Mouse (Mus musculus): Measurements from ENCODE around the gene Arhgdib.

The Arhgdib gene

DNA sequence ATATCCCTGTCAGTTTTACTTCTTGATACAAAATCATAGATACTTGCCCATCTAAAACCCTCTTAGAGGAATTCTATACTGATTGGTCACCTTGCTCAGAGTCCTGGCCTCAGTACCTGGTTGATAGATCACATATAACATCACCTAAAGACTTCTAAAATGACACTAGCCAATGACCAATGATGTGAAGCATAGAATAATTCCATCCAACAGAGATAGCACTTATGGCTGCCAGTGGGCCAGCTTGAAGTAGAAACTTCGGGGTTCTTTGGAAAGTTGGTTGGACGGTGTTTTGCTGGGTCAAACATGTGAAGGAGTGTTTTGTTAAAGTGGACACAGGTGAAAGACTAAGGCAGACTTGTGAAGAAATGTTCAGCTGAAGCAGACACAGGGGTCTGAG is 8.5 kb upstream of the Arhgdib start:
- DNase-seq (ENCODE audit: low read depth, low spot score), result no peak

DNA sequence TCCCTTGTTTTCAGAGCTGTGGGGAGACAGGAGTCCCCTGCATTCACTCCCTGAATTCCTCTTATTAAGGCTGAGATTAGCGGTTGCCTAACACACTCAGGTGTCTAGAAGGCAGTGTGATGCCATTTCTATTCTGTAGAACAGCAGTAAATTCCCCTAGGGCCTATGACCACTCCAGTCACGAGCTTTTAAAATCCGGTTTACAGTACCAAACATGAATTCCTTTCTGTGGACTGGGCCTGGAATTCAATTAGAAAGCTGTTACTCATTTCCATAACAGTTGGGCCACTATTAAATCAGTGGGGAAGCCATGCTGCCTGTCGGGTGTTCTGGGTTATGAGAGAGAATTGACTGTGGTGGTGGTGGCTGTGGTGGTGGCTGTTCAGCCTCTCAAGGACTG is 6.0 kb upstream of the Arhgdib start:
- no peak for DNase-seq (ENCODE audit: low read depth, low spot score)

DNA sequence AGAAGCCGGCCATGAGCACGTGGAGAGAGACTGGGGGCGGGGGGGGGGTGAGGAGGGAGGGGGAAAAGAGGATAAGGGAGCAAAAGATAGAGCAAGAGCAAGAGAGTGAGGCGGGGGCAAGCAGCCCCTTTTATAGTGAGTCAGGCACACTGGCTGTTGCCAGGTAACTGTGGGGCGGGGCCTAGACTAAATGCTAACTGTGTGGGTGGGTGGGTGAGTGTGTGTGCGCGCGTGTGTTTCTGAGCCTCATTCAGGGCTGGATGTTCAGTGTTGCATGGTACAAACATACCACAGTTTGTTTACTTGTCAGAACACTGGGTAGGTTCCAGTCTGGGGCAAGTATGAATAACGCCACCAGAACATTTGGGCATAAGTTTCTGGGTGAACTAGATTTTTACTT is 5.2 kb upstream of the Arhgdib start:
- DNase-seq (ENCODE audit: low read depth, low spot score), result no peak

DNA sequence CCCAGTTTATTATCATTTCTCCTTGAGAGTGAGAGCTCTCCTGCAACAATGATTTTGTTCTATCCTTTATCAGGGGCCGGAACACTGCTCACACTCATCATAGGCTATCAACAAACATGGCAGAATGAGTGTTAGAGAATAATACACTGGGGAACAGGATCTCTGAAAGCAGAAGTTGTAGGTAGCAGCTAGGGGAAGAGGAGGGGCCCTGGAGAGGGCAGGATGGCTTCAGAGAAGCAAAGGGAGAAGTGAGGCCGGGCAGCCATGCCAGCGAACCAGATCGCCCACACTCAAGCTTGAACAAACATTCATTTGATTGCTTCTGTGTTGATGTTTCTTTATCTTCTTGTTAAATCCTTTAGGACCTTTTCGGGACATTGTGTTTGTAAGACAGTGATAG is 4.5 kb upstream of the Arhgdib start:
- DNase-seq (ENCODE audit: low read depth, low spot score), result no peak

DNA sequence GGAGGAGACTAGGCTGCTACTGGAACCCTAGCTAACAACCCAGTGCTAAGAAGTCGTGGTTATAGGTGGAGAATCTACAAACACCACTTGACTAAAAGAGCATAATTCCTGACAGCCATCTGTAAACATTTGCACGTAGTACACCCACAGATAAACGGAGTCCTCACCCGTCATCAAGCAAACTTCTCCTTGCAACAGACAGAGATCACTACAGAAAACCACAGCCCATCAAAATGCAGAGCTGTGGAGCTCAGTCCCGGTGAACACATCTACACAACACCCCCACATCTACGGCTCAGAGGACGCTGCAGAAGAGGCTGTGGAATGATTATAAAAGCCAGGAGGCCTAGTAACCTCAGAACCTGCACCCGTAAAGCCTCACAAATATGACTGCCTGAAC is 2.8 kb upstream of the Arhgdib start:
- no peak for DNase-seq (ENCODE audit: low read depth, low spot score)

DNA sequence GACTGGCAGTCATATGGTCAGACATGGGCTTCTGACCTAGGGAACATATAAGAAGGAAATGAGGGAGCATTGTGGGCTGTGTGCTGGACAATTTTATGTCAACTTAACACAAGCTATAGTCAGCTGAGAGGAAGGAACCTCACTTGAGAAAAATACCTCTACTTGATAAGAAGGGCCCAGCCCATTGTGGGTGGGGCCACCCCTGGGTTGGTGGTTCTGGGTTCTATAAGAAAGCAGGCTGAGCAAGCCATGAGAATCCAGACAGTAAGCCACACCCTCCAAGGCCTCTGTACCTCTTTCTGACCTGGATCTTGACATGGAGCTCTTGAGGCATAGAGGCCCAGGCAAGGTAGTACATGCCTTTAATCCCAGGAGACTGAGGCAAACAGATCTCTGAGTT is 1.7 kb upstream of the Arhgdib start:
- DNase-seq (ENCODE audit: low read depth, low spot score), result no peak

DNA sequence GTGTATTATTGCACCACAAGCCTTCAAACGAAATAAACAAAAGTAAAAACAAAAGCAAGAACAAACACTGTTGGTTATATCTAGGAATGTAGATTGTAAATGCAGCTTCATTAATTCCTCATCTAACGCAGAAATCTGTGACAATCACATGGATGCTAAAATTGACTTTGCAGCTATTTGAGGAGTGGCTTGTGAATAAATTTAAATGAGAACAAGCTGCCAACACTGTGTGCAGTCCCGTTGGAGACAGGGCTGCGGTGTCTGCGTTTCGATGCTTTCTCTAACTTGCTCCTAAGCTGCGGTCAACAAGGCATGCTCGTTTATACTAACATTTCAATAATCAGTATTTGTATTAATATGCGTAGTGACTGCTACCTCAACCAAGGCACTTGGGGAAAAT is 581 bp upstream of the Arhgdib start:
- DNase-seq (ENCODE audit: low read depth, low spot score), result peak; percentile 37

DNA sequence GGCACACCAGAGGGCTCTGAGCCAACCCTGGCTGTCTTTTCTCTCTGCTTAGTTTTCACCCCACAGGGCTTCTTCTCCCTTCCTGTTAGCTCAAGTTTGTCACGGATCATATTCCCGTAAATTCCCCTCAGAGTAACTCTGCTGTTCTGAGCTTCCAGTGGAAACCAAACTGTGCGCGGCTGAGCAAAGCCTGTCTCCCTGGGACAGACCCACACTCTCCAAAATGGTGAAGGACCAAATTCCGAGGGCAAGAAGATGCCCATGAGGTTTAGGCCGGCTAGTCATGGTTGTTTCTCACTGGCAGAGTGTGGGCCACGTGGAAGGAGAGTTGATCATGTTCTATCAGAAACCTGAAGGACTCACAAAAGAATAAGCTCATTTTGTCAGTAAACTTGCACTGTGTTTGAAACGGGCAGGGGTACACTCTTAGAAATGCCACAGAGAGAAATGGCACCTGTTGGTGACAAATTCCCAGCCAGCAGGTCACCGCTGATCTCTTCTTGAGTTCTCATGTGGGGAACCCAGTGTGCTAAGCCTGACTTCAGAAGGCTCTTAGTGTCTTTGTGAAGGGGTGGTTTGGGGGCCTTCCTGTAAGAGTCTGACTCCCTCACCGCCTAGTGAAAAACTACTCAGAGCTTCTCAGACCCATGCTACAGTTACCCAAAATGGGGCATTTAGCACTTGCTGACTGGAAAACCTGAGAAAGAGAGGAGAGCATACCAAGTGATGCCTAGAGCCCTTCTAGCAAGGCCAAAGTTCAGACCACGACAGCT is 1.3 kb downstream of the Arhgdib start:
- no peak for DNase-seq (ENCODE audit: low read depth, low spot score)

DNA sequence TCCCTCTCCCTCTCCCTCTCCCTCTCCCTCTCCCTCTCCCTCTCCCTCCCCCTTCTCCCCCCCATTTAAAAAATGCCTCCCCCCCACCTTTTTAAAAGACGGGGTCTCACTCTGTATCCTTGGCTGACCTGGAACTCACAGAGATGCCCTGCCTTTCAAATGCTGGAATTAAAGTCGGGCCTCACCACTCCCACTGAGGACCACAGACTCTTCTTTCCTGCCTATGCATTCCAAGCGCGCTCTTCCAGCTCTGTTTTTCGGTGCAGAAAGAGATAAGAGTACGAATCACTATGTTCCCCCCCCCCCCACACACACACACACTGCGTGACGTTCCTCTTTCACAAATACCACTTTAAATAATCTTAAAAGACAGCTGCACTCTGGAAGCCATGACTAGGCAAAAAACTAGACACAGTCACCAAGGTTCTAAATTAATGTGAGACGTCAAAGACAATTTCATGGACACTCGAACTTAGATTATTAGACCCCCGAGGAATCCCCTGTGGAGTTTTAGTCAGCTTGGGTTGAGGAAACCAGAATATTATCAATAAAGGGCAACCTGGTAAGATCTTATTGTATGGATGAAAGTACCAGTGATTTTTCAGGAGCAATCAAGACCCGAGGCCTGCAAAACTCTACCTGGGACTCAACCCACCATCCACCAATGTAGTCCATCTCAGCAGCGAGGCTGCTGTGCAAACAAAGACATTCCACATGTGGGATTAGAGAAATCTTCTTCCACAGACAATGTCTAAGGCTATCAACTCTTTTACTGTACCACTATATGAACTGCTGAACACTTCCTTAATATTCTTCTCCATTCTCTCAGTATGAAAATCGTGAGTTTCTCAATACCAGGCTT is 2.1 kb downstream of the Arhgdib start:
- DNase-seq (ENCODE audit: low read depth, low spot score), result no peak

DNA sequence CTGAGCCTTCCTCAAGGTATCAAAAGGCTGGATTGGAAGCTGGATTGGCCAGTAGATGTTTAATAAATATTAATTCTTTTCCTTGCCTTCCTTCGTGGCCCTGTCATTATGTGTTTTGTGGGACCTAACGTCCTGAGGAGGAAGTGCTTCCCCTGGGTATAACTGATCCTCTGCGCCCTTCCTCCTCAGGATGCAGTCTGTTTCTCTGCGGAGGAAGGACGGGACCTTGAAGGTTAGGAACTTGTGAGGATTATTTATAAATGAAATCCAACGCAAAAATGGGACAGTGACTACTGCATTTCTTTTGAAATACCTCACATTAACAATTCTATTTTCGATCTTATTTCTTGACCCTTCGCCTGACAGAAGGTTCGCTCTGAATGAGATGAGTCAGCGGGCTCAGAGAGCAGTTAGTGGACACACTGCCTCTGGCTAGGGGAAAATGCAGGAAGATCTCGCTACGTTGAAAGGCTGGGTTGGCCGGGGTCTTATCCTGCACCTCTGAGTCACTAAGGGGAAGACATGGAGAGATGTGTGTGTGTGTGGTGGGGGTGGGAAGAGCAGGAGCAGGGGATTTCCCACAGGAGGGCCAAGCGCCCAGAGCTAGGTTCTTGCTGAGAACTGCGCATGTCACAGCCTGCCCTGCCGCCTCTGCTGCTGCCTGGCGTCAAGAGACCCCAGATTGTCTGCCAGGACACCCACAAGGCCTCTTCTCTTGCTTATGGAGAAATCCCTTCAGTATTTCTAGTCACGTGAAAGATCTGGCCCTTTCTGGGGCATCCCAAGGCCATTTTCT is 3.2 kb downstream of the Arhgdib start:
- DNase-seq (ENCODE audit: low read depth, low spot score), result no peak

DNA sequence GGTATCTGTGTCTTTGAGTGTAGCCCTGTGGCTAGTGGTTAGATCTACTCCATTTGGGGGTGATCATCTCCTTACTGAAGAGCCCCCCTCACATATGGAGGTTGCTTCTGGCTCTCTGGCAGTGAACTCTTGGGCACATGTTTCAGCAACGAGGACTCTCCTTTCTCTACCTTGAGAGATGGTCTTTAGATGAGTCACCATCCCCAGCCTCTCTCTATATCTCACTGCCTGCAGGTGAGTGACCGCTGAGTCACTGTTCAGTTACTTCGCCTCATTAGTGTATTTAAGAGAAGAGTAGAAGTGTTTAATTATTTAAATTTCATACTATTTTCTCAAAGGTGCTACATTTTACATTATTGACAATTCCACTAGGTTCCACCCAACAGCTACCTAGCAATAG is 4.6 kb downstream of the Arhgdib start:
- DNase-seq (ENCODE audit: low read depth, low spot score), result no peak

DNA sequence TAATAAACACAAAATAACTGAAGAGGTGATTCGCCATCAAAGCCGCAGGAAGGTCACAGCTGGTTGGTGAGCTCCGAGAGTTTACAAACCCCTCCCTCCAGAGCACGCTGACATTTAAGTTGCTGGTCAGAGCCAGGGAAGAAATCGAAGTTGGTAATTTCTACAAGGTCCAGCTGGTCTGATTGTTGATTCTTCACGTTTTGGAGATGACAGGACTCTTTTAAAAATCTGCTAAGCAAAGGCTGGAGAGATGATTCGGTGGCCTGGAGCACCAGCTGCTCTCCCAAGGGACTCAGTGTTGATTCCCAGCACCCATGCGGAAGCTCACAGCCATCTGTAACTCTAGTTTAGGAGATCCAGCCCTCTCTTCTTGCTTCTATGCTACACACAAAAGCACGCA is 5.3 kb downstream of the Arhgdib start:
- DNase-seq (ENCODE audit: low read depth, low spot score), result no peak

DNA sequence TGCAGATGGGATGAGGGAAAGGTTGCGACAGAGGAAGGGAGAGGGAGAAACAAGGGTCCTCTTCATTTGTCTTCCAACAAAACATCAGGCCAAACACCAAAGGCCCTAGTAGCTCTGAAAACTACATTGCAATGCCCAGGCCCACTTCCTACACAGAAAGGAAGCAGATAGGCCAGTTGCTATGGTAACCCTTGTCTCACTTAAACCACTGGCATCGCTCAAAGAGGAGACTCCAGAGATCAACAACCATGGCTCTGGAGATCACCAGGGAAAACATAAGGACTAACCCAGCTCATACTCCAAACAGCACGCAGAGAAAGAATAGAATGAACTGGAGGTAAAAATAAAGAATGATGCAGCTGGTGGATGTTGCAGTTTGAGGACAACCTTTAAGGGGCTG is 6.5 kb downstream of the Arhgdib start:
- no peak for DNase-seq (ENCODE audit: low read depth, low spot score)

DNA sequence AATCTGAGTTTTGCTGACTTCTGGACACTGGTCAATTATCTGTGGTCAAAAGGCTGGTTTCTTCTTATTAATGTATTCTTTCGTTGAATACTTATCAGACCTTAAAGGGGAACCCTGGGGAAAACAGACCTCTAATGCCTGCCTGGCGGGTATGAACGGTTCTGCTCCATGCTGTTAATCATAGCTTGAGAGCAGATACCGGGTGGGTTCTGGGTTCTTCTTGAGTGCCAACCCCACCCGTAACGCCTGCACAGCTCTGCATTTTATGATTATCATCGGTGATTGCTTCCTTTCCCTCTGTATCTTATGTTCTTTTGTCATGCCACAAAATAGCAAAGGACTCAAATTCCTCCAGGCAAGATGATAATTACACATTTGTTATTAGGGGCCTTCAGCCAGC is 7.6 kb downstream of the Arhgdib start:
- DNase-seq (ENCODE audit: low read depth, low spot score), result no peak

DNA sequence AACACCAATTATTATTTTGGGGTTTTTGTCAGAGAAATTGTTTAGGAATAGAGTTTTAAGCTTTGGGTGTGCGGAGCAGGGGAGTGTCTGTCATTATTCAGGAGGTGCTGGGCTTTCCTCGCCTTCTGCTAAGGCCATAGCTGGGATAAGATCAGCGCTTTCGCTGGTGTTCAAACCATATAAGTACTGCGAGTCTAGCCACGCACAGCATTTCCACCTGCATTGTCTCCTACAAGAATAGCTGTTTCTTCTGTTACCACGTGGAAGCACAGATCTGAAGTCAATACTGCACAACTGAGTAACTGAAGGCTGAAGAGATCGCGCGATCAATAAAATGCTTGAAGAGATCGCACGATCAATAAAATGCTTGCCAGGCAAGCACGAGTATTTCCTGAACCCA is 10.5 kb downstream of the Arhgdib start:
- no peak for DNase-seq (ENCODE audit: low read depth, low spot score)

DNA sequence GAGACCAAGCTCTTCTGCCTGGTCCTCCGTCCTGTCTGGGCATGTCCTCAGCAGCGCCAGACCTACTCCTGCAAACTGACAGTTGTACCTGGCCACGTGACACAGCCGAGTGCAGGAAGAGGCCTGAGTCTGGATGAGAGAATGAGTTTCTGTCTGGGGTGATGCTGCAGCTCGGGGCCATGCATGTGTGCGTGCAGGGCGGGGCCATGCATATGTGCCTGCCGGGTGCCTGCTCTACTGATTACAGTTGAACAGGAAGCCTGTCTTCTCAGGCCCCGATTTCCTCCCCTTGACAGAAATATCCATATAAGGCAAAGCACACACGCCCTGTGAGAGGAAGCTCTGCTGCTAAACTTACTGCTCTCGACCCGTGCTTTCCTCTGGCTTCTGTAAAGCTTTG is 11.0 kb downstream of the Arhgdib start:
- DNase-seq (ENCODE audit: low read depth, low spot score), result no peak

DNA sequence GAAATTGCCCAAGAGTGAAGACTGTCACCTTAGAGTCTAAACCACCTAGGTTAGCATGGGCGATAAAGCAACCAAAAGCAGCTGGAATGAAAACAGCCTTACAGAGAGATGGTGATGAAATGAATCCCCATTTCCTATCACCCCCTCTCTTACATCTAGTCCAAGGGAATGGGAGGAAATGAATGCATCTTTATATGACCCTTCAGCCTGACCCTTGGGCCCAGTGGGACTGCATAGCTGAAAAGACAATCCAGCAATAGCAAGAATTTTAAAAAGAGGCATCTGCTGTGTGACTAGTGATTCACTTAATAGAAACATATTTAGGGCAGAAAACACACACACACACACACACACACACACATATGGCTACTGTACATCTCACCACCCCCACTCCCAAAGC is 14.1 kb downstream of the Arhgdib start:
- DNase-seq (ENCODE audit: low read depth, low spot score), result no peak

DNA sequence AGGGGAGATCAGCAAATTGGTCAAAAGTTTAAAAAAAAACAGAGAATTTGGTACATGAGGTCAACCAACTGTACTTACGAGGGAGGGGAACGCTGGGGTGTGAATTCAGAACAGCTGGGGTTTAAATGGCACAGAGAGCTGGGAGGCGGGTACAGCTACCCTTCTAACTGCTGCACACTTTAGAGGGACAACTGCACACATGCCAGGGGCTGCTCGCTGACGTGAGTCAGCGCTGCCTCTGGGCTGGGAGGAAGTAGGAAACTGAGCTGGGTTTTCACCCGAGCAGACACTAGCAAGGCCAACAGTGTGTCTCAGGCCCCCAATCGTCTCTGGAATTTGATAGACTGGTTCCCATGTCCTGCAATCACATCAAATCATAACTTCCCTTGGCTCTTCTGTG is 16.6 kb downstream of the Arhgdib start:
- DNase-seq (ENCODE audit: low read depth, low spot score), result no peak

DNA sequence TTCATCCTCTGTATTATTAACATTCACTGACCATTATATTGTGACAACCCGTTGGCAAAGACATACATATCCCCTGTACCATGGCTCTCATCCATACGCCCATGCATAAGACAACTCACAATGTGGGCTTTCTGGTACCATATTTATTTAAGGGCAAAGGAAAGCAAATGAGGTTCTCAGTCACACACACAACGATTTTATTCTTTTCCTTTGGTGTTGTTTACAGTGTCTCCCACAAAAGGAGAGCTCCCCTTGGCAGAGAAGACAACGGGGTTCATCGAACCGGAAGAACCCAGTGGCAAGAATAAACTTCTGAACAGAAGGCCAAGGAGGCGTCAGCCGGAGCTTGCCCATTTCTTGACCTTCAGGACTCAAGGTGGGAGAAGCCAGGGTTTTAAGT is 18.2 kb downstream of the Arhgdib start, which contains the start of gene Pde6h:
Gene Pde6h (plus strand): TSS at position 301 of the 400 bp plus-strand sequence.
- no peak for DNase-seq (ENCODE audit: low read depth, low spot score)

DNA sequence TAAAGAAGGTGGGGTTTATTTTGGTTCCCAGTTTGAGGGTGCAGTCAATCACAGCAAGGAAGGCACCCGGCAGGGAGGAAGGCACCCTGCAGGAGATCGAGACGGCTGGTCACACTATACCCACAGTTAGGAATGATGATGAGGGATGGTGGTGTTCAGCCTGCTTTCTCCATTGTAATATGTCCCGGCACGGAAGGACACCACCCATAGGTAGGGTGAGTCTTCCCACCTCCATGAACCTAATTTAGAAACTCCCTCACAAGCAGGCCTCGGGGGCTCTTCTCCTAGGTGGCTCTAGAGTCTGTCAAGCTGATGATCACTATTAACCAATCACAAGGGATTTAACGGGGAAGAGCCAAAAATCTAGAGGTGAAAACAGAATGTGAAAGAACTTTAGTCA is 18.8 kb downstream of the Arhgdib start:
- DNase-seq (ENCODE audit: low read depth, low spot score), result no peak

DNA sequence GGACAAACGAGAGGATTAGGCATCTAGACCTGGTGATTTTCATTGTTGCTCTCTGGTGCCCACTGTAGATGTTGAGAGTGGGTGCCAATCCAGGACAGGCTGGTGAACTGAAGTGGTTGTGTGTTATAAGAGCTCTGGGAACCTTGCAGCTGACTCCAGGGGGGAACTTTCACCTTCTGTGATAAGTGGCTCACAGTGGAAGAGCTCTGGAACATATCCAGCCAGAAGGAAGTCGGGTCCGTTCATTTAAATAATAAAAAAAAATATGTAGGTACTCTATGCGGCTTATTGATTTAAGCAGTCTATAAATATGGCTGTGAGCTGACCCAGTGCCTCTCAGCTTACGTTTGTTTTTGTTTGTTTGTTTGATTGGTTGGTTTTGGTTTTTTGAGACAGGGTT is 19.6 kb downstream of the Arhgdib start, which contains the start of gene Erp27:
Gene Erp27 (minus strand): TSS at position 101 of the 400 bp plus-strand sequence.
- no peak for DNase-seq (ENCODE audit: low read depth, low spot score)

DNA sequence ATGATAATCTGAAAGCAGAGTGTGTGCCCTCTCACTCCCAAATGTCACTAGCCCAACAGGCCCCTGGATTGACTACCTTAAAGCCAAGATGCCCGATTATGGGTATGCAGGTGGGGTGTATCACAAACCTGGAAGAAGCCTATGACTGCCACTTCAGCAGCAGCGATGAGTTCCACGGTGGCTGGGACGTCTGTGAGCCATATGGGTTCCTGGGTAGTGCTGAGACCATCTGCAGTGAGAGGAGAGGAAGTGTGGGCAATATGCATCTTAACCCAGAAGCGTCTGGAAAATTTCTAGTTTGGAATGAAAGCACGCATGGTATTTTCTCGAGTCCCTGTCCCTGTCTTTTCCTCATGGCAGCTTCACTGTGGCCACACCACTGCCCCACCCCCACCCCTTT is 20.1 kb downstream of the Arhgdib start:
- no peak for DNase-seq (ENCODE audit: low read depth, low spot score)
